Mouse (Mus musculus): ENCODE results near the gene Spef2.
"Not testable (repeated sequence)": the region's sequence is repeated elsewhere in the genome, so short reads cannot be mapped to it uniquely, and the experiment has no call there.

Spef2 gene

GRCm38 (mm10) chr15:9668575-9668974 lies 80.1 kb downstream of the Spef2 start:
- no peak for DNase-seq

- DNase-seq, result not testable (repeated sequence)
Observed at GRCm38 (mm10) chr15:9664948-9665347, 83.7 kb downstream of the Spef2 start.

GRCm38 (mm10) chr15:9661215-9661614 lies 87.5 kb downstream of the Spef2 start:
- DNase-seq, result no peak

- no peak for DNase-seq
Observed at GRCm38 (mm10) chr15:9634471-9634870, 114.2 kb downstream of the Spef2 start.

GRCm38 (mm10) chr15:9631657-9632056 lies 117.0 kb downstream of the Spef2 start:
- no peak for DNase-seq

- no peak for DNase-seq
Observed at GRCm38 (mm10) chr15:9629660-9630059, 119.0 kb downstream of the Spef2 start.

GRCm38 (mm10) chr15:9624619-9625018 lies 124.0 kb downstream of the Spef2 start:
- DNase-seq, result no peak

- DNase-seq, result peak; percentile 26
Observed at GRCm38 (mm10) chr15:9608177-9608576, 140.5 kb downstream of the Spef2 start.

GRCm38 (mm10) chr15:9600088-9600455 lies 148.6 kb downstream of the Spef2 start:
- no peak for DNase-seq

GRCm38 (mm10) chr15:9599382-9600087 lies 149.1 kb downstream of the Spef2 start:
- DNase-seq, result no peak

GRCm38 (mm10) chr15:9596298-9597060 lies 152.2 kb downstream of the Spef2 start:
- DNase-seq, result no peak

GRCm38 (mm10) chr15:9589939-9590338 lies 158.7 kb downstream of the Spef2 start:
- no peak for DNase-seq

- no peak for DNase-seq
Observed at GRCm38 (mm10) chr15:9580470-9581280, 168.0 kb downstream of the Spef2 start.

GRCm38 (mm10) chr15:9577303-9577702 lies 171.4 kb downstream of the Spef2 start:
- DNase-seq, result no peak

- DNase-seq, result no peak
Observed at GRCm38 (mm10) chr15:9574796-9575195, 173.9 kb downstream of the Spef2 start.

- DNase-seq, result no peak
Observed at GRCm38 (mm10) chr15:9573361-9573760, 175.3 kb downstream of the Spef2 start.

GRCm38 (mm10) chr15:9572664-9573063 lies 176.0 kb downstream of the Spef2 start:
- no peak for DNase-seq

GRCm38 (mm10) chr15:9571896-9572295 lies 176.8 kb downstream of the Spef2 start:
- no peak for DNase-seq

- no peak for DNase-seq
Observed at GRCm38 (mm10) chr15:9567316-9567715, 181.4 kb downstream of the Spef2 start.

GRCm38 (mm10) chr15:9565396-9565795 lies 183.3 kb downstream of the Spef2 start:
- no peak for DNase-seq

- no peak for DNase-seq
Observed at GRCm38 (mm10) chr15:9564156-9564555, 184.5 kb downstream of the Spef2 start.

GRCm38 (mm10) chr15:9557264-9557663 lies 191.4 kb downstream of the Spef2 start:
- DNase-seq, result not testable (repeated sequence)

GRCm38 (mm10) chr15:9548951-9549350 lies 199.7 kb downstream of the Spef2 start:
- no peak for DNase-seq

GRCm38 (mm10) chr15:9535200-9535599 lies 213.5 kb downstream of the Spef2 start:
- no peak for DNase-seq

Measured in embryo, embryonic 11 days (tissue).